Mouse (Mus musculus) CH12.LX (cell line): ENCODE measurements around the gene Cd2. TPM values are rescaled to one million over a fixed set of nuclear protein-coding genes. Genes with fewer than 3 reads are reported as not detected.
A peak's percentile ranks its signal among the peaks of the same experiment; 100 is the strongest.

ENCODE experiments used
- DNase-seq: peaks from one replicate; pipeline ENCODE4 v3.0.0-alpha.2; 2013; ENCODE audit errors: extremely low read depth
- H3K27ac ChIP-seq: 2 replicates; pipeline ENCODE4 v1.5.1; 2012; ENCODE audit warnings: low read depth, mild to moderate bottlenecking, control low read depth, moderate library complexity; ENCODE audit not compliant: insufficient read depth
- H3K27me3 ChIP-seq: replicated peaks from 2 replicates; pipeline ENCODE3; 2012; ENCODE audit warnings: inconsistent platforms
- H3K36me3 ChIP-seq, 2 experiments: replicated peaks in 1 of 2; 2 replicates each; pipeline versions ENCODE3 to v1.6.1; 2012; ENCODE audit warnings: inconsistent platforms in 1 of 2, low read length in 1 of 2, mild to moderate bottlenecking in 1 of 2, mixed read lengths in 1 of 2, moderate library complexity in 1 of 2; ENCODE audit not compliant: control insufficient read depth in 1 of 2, insufficient read depth in 1 of 2
- H3K4me1 ChIP-seq, 2 experiments: 2 replicates each; pipeline ENCODE4 v1.6.1; 2012; ENCODE audit warnings: inconsistent platforms in 1 of 2, moderate library complexity in 1 of 2; ENCODE audit not compliant: insufficient read depth in 2 of 2, control insufficient read depth in 1 of 2
- H3K4me2 ChIP-seq: 2 replicates; pipeline ENCODE4 v1.6.1; 2012; ENCODE audit warnings: low read depth, mild to moderate bottlenecking, control low read depth; ENCODE audit not compliant: poor library complexity, insufficient read depth, severe bottlenecking
- H3K4me3 ChIP-seq, 3 experiments: fragments of 150-350 bp in 1 of 3; sonication (generic) in 1 of 3; replicated peaks in 1 of 3; 2 replicates each; pipeline versions ENCODE3 to v1.5.1; 2011 to 2012; ENCODE audit warnings: low read depth in 2 of 3, low read length in 2 of 3, mild to moderate bottlenecking in 2 of 3, moderate library complexity in 2 of 3, control low read depth in 1 of 3, improper control_type of control experiment in 1 of 3, inconsistent platforms in 1 of 3, mixed read lengths in 1 of 3; ENCODE audit not compliant: poor library complexity in 1 of 3
- H3K79me2 ChIP-seq: replicated peaks from 2 replicates; pipeline ENCODE4 v1.6.1; 2012; ENCODE audit warnings: mild to moderate bottlenecking, moderate library complexity; ENCODE audit not compliant: control insufficient read depth, poor library complexity, insufficient read depth, severe bottlenecking; ENCODE audit errors: extremely low read depth
- H3K9ac ChIP-seq: 2 replicates; pipeline ENCODE4 v1.6.1; 2012; ENCODE audit warnings: low read depth, mild to moderate bottlenecking, control low read depth, moderate library complexity; ENCODE audit not compliant: insufficient read depth
- H3K9me3 ChIP-seq: replicated peaks from 2 replicates; pipeline ENCODE3; 2012; ENCODE audit warnings: low read length, inconsistent platforms, mixed read lengths
- BHLHE40 ChIP-seq: IDR thresholded peaks from 2 replicates; pipeline ENCODE4 v1.6.1; 2011; ENCODE audit warnings: mild to moderate bottlenecking, low read depth, low read length, improper control_type of control experiment
- CHD1 ChIP-seq: IDR thresholded peaks from 2 replicates; pipeline ENCODE4 v1.6.1; 2012; ENCODE audit warnings: low read depth, low read length, improper control_type of control experiment, inconsistent platforms
- CHD2 ChIP-seq: IDR thresholded peaks from 2 replicates; pipeline ENCODE4 v1.6.1; 2011; ENCODE audit warnings: low read length, improper control_type of control experiment
- ELF1 ChIP-seq: IDR thresholded peaks from 2 replicates; pipeline ENCODE4 v1.6.1; 2014; ENCODE audit warnings: low read depth, mild to moderate bottlenecking, inconsistent platforms, low read length, improper control_type of control experiment
- EP300 ChIP-seq: IDR thresholded peaks from 2 replicates; pipeline ENCODE4 v1.6.1; 2011; ENCODE audit warnings: low read length, improper control_type of control experiment
- ETS1 ChIP-seq: conservative IDR thresholded peaks from 2 replicates; pipeline ENCODE4 v1.6.1; 2012; ENCODE audit warnings: low read depth, mild to moderate bottlenecking, inconsistent platforms, low read length, improper control_type of control experiment, moderate library complexity
- GABPA ChIP-seq: IDR thresholded peaks from 2 replicates; pipeline ENCODE4 v1.6.1; 2012; ENCODE audit warnings: low read depth, low read length, improper control_type of control experiment, inconsistent platforms; ENCODE audit not compliant: insufficient replicate concordance
- HCFC1 ChIP-seq: IDR thresholded peaks from 2 replicates; pipeline ENCODE4 v1.6.1; 2012; ENCODE audit warnings: low read depth, mild to moderate bottlenecking, inconsistent platforms, low read length, improper control_type of control experiment
- IRF4 ChIP-seq: IDR thresholded peaks from 2 replicates; pipeline ENCODE4 v1.6.1; 2014; ENCODE audit warnings: low read depth, mild to moderate bottlenecking, inconsistent platforms, low read length, improper control_type of control experiment
- JUN ChIP-seq: IDR thresholded peaks from 2 replicates; pipeline ENCODE4 v1.6.1; 2011; ENCODE audit warnings: low read depth, mild to moderate bottlenecking, low read length, improper control_type of control experiment, moderate library complexity; ENCODE audit not compliant: insufficient read depth
- JUND ChIP-seq: conservative IDR thresholded peaks from 2 replicates; pipeline ENCODE4 v1.6.1; 2011; ENCODE audit warnings: low read depth, low read length, improper control_type of control experiment
- KAT2A ChIP-seq: IDR thresholded peaks from 2 replicates; pipeline ENCODE4 v1.6.1; 2012; ENCODE audit warnings: low read length, improper control_type of control experiment, inconsistent platforms; ENCODE audit not compliant: insufficient replicate concordance
- MAFK ChIP-seq: IDR thresholded peaks from 2 replicates; pipeline ENCODE4 v1.6.1; 2011; ENCODE audit warnings: low read length, improper control_type of control experiment; ENCODE audit not compliant: insufficient replicate concordance
- MAX ChIP-seq: IDR thresholded peaks from 2 replicates; pipeline ENCODE4 v1.6.1; 2011; ENCODE audit warnings: low read length, improper control_type of control experiment
- MEF2A ChIP-seq: IDR thresholded peaks from 2 replicates; pipeline ENCODE4 v1.6.1; 2014; ENCODE audit warnings: low read depth, mild to moderate bottlenecking, inconsistent platforms, low read length, improper control_type of control experiment, borderline replicate concordance
- MXI1 ChIP-seq: IDR thresholded peaks from 2 replicates; pipeline ENCODE4 v1.6.1; 2011; ENCODE audit warnings: mild to moderate bottlenecking, low read depth, low read length, improper control_type of control experiment
- MYC ChIP-seq: IDR thresholded peaks from 2 replicates; pipeline ENCODE4 v1.6.1; 2011; ENCODE audit warnings: low read depth, mild to moderate bottlenecking, improper control_type of control experiment, low read length
- NELFE ChIP-seq: IDR thresholded peaks from 2 replicates; pipeline ENCODE4 v1.6.1; 2011; ENCODE audit warnings: low read depth, low read length, improper control_type of control experiment
- NRF1 ChIP-seq: IDR thresholded peaks from 2 replicates; pipeline ENCODE4 v1.6.1; 2014; ENCODE audit warnings: low read depth, mild to moderate bottlenecking, inconsistent platforms, low read length, improper control_type of control experiment, moderate library complexity
- PAX5 ChIP-seq: IDR thresholded peaks from 2 replicates; pipeline ENCODE4 v1.6.1; 2012; ENCODE audit warnings: low read length, inconsistent platforms, mixed read lengths
- RAD21 ChIP-seq: IDR thresholded peaks from 2 replicates; pipeline ENCODE4 v1.6.1; 2011; ENCODE audit warnings: low read depth, mild to moderate bottlenecking, low read length, improper control_type of control experiment, moderate library complexity
- RCOR1 ChIP-seq: conservative IDR thresholded peaks from 2 replicates; pipeline ENCODE4 v1.6.1; 2012; ENCODE audit warnings: low read depth, mild to moderate bottlenecking, inconsistent platforms, low read length, improper control_type of control experiment
- SMC3 ChIP-seq: IDR thresholded peaks from 2 replicates; pipeline ENCODE4 v1.6.1; 2011; ENCODE audit warnings: low read depth, low read length, improper control_type of control experiment
- TBP ChIP-seq: conservative IDR thresholded peaks from 2 replicates; pipeline ENCODE4 v1.6.1; 2011; ENCODE audit warnings: low read depth, low read length, improper control_type of control experiment
- TCF12 ChIP-seq: IDR thresholded peaks from 2 replicates; pipeline ENCODE4 v1.6.1; 2014; ENCODE audit warnings: low read depth, mild to moderate bottlenecking, inconsistent platforms, low read length, improper control_type of control experiment
- UBTF ChIP-seq: IDR thresholded peaks from 2 replicates; pipeline ENCODE4 v1.6.1; 2012; ENCODE audit warnings: low read depth, mild to moderate bottlenecking, inconsistent platforms, low read length, improper control_type of control experiment, moderate library complexity
- USF1 ChIP-seq: IDR thresholded peaks from 2 replicates; pipeline ENCODE4 v1.6.1; 2014; ENCODE audit warnings: low read depth, mild to moderate bottlenecking, inconsistent platforms, low read length, improper control_type of control experiment
- USF2 ChIP-seq: conservative IDR thresholded peaks from 2 replicates; pipeline ENCODE4 v1.6.1; 2011; ENCODE audit warnings: low read depth, low read length, improper control_type of control experiment
- ZC3H11A ChIP-seq: IDR thresholded peaks from 2 replicates; pipeline ENCODE4 v1.6.1; 2012; ENCODE audit warnings: low read depth, mild to moderate bottlenecking, inconsistent platforms, low read length, improper control_type of control experiment
- ZKSCAN1 ChIP-seq: IDR thresholded peaks from 2 replicates; pipeline ENCODE4 v1.6.1; 2012; ENCODE audit warnings: low read depth, inconsistent platforms, low read length, improper control_type of control experiment, borderline replicate concordance
- ZNF384 ChIP-seq: IDR thresholded peaks from 2 replicates; pipeline ENCODE4 v1.6.1; 2012; ENCODE audit warnings: low read depth, low read length, improper control_type of control experiment, inconsistent platforms
- dilution Hi-C: fragments of 300-500 bp; cut with MboI; formaldehyde crosslinking; loops from 2 replicates; pipeline ENCODE4 v1.14.3; 2020; ENCODE audit warnings: low sequenced_read_pairs; ENCODE audit not compliant: extremely low pct_unique_long_range_greater_than_20kb, extremely low pct_ligation_motif_present
- in situ Hi-C: fragments of 300-500 bp; cut with MboI; formaldehyde crosslinking; loops from 3 replicates; pipeline ENCODE4 v1.14.3; 2019; ENCODE audit warnings: low sequenced_read_pairs, low pct_ligation_motif_present, low pct_unique_long_range_greater_than_20kb, mixed read lengths
- polyA plus RNA-seq: library from polyadenylated mRNA; unstranded; fragments of >175 nt; gene quantifications from 2 replicates; pipeline ENCODE4 v1.2.1, GENCODE M21; 2012; ENCODE audit warnings: low read depth; ENCODE audit not compliant: insufficient read length
- total RNA-seq, 2 experiments: library from RNA; depleted of rRNA; stranded (reverse); fragments of 300-350 nt in 1 of 2; fragments of >200 nt in 1 of 2; gene quantifications; 2 replicates each; pipeline ENCODE4 v1.2.3; 2012 to 2014

Gene Cd2
- total and polyA plus RNA-seq, 3 experiments: 9.5 to 35.0 (median 18.0) TPM

- peak; percentile 39; the same call in 1 of the 2 replicates for TF ChIP-seq TCF12
- no peak for TF ChIP-seq HCFC1
- TF ChIP-seq BHLHE40: 0 out of 2 replicates have a peak, but pooled peaks have one; percentile 17
- peak; percentile 39; the same call in 1 of the 2 replicates for TF ChIP-seq ETS1
- TF ChIP-seq MXI1: no peak
- peak; percentile 75 for TF ChIP-seq EP300
- no peak for TF ChIP-seq SMC3
- no peak for TF ChIP-seq USF2
- TF ChIP-seq RCOR1: no peak; the same call in 1 of the 2 replicates
- TF ChIP-seq ELF1: peak; percentile 33; the same call in 1 of the 2 replicates
- TF ChIP-seq MAFK: 0 out of 2 replicates have a peak, but pooled peaks have one; percentile 28
- no peak for TF ChIP-seq ZNF384
- TF ChIP-seq NELFE: no peak
- no peak for TF ChIP-seq CHD2
- TF ChIP-seq MAX: no peak
- TF ChIP-seq JUN: peak; percentile 40; the same call in 1 of the 2 replicates
- no peak for TF ChIP-seq PAX5
- no peak for TF ChIP-seq ZKSCAN1
- TF ChIP-seq TBP: peak; percentile 96
- 0 out of 2 replicates have a peak, but pooled peaks have one; percentile 1 for TF ChIP-seq UBTF
- peak; percentile 95 for TF ChIP-seq IRF4
- TF ChIP-seq JUND: peak; percentile 72
- Histone ChIP-seq H3K9me3 (no peaks in the 10 kb centered on the region), H3K4me1 (peaks cover 20 to 96% of the 10 kb centered on the region in 2 experiments), H3K4me3 (no peak overlapping the region), H3K27ac (no peak overlapping the region), H3K4me2 (no peak overlapping the region), H3K27me3 (no peaks in the 10 kb centered on the region), H3K36me3 (no peaks in the 10 kb centered on the region), H3K79me2 (no peaks in the 10 kb centered on the region), H3K9ac (no peak overlapping the region)
- in situ Hi-C loops (loop anchor here (5.0 kb wide), 2 partner anchors 68 to 313 kb away; no protein-coding TSS in a partner anchor), dilution Hi-C loops (no loop called here)
- DNase-seq: peak; percentile 64
These were observed 2.3 kb upstream of the Cd2 start for GRCm38 (mm10) chr3:101290036-101290435.

DNA sequence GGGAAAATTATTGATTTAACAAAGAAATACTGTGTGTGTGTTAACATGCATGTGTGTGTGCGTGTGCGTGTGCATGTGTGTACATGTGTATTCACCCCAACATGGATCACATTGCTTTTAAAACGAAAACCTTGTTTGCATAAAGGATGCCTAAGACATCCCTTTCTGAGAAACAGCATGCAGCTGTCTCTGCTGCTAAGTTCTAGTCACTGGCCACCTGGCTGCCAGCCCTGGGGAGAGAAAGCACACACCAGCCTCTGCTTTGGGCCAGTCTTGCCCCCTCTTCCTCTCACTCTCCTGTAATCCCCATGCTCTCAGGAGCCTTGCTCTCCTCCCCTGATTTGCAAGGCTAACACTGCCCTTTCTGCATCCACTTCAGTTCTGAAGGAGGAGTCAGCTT, 1.7 kb upstream of the Cd2 start:
- no peaks in the 10 kb centered on the region for H3K36me3 ChIP-seq
- DNase-seq: peak; percentile 71
- no peak overlapping the region for H3K27ac ChIP-seq
- dilution Hi-C loops: no loop called here
- no peak overlapping the region for H3K4me2 ChIP-seq
- H3K4me1 ChIP-seq: peaks cover 20 to 97% of the 10 kb centered on the region in 2 experiments
- H3K27me3 ChIP-seq: no peaks in the 10 kb centered on the region
- in situ Hi-C loops: no loop called here
- no peak overlapping the region for H3K4me3 ChIP-seq
- no peak overlapping the region for H3K9ac ChIP-seq
- H3K79me2 ChIP-seq: no peaks in the 10 kb centered on the region
- H3K9me3 ChIP-seq: no peaks in the 10 kb centered on the region
- peak; percentile 57 for TF ChIP-seq ETS1
- no peak for TF ChIP-seq JUND
- TF ChIP-seq EP300: peak; percentile 53; the same call in 1 of the 2 replicates
- TF ChIP-seq CHD1: no peak
- no peak; the same call in 1 of the 2 replicates for TF ChIP-seq RAD21
- TF ChIP-seq USF1: no peak
- no peak for TF ChIP-seq GABPA
- TF ChIP-seq NRF1: no peak
- no peak for TF ChIP-seq KAT2A
- TF ChIP-seq MYC: peak; percentile 61; the same call in 1 of the 2 replicates
- TF ChIP-seq ZKSCAN1: no peak
- peak; percentile 37; the same call in 1 of the 2 replicates for TF ChIP-seq BHLHE40
- TF ChIP-seq ZC3H11A: no peak
- TF ChIP-seq MEF2A: peak; percentile 70
- TF ChIP-seq UBTF: 0 out of 2 replicates have a peak, but pooled peaks have one; percentile 23
- no peak for TF ChIP-seq RCOR1
- TF ChIP-seq TBP: no peak
- TF ChIP-seq JUN: no peak
